Mouse (Mus musculus) erythroblast, embryonic 14.5 days (primary cell): Measurements from ENCODE around the gene Fam50b.

Experiments
- GATA1 ChIP-seq: IDR thresholded peaks from 2 replicates; pipeline ENCODE4 v1.6.1; 2012; ENCODE audit warnings: low read length, inconsistent platforms, mixed read lengths
- TAL1 ChIP-seq: IDR thresholded peaks from 3 replicates; pipeline ENCODE4 v1.6.1; 2012; ENCODE audit warnings: low read length, inconsistent platforms, mixed read lengths

DNA sequence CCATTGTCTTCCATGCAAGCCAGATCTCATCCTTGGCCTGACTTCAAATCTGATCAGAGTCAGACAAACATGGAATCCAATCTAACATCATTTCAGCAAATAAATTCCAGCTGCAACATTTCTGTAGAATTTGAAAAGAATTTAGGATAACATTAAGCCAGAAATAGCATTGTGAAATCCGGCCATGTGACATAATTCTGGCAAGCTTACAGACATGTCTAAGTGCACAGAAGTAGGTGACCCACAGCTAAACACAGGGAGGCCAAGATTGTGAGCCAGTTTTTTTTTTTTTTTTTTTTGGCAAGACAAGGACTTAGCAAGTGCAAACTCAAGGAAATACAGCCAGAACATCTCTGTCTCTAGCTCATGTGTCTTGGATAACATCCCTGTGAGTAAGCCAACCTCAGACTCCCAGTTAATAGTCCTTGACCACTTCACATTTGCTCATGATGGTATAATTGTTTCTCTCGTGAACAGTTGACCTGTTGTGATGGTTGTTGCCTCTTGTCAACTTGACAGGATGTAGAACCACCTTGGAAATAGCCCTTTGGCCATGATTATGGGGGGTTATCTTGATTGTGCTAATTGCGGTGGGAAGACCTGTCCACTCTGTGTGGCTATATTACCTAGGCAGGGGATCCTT, 54.6 kb downstream of the Fam50b start:
- TF ChIP-seq GATA1, result no peak
- TF ChIP-seq TAL1, result no peak
